Mouse (Mus musculus) lung, embryonic 14.5 days (tissue): Measurements from ENCODE around the gene Rnpepl1. TPM values are rescaled to one million over a fixed set of nuclear protein-coding genes. Genes with fewer than 3 reads are reported as not detected.

Source experiments
- ATAC-seq: fragments of 200-750 bp; cut with Nextera tagmentation; 2 replicates; pipeline ENCODE4 v1.8.0; 2017; ENCODE audit warnings: mild to moderate bottlenecking, moderate TSS enrichment, moderate library complexity; ENCODE audit not compliant: insufficient read depth
- DNase-seq: peaks from one replicate; pipeline ENCODE4 v3.0.0-alpha.2; 2015
- H3K27ac ChIP-seq: fragments of 300-500 bp; sonication (generic); 2 replicates; pipeline ENCODE4 v1.5.1; 2014; ENCODE audit warnings: low read depth, mild to moderate bottlenecking, moderate library complexity
- H3K27me3 ChIP-seq: fragments of 300-500 bp; sonication (generic); 2 replicates; pipeline ENCODE4 v1.6.1; 2014; ENCODE audit warnings: low read length, control low read depth; ENCODE audit not compliant: insufficient read depth
- H3K36me3 ChIP-seq: fragments of 300-500 bp; sonication (generic); 2 replicates; pipeline ENCODE4 v1.6.1; 2014; ENCODE audit warnings: control low read depth; ENCODE audit not compliant: insufficient read depth
- H3K4me1 ChIP-seq: fragments of 300-500 bp; sonication (generic); 2 replicates; pipeline ENCODE4 v1.6.1; 2014; ENCODE audit warnings: antibody characterized with exemption, control low read depth; ENCODE audit not compliant: insufficient read depth
- H3K4me2 ChIP-seq: fragments of 300-500 bp; sonication (generic); 2 replicates; pipeline ENCODE4 v1.6.1; 2014; ENCODE audit warnings: mild to moderate bottlenecking
- H3K4me3 ChIP-seq: fragments of 300-500 bp; sonication (generic); 2 replicates; pipeline ENCODE4 v1.5.1; 2014; ENCODE audit warnings: low read depth, low read length
- H3K9ac ChIP-seq: fragments of 300-500 bp; sonication (generic); 2 replicates; pipeline ENCODE4 v1.6.1; 2014
- H3K9me3 ChIP-seq: fragments of 300-500 bp; sonication (generic); 2 replicates; pipeline ENCODE4 v1.6.1; 2016; ENCODE audit warnings: low read depth, low read length, control low read depth
- CTCF ChIP-seq: IDR thresholded peaks from 2 replicates; pipeline ENCODE4 v1.5.1; 2016; ENCODE audit warnings: antibody characterized with exemption, low read depth
- WGBS: fragments of 180-500 bp; shearing (Covaris S2); extraction: QIAGEN DNeasy Blood & Tissue Kit; methylation state at CpG from one replicate; pipeline ENCODE4 v1.1.7; 2014; 5-methylcytosine and 5-hydroxymethylcytosine counted together
- polyA plus RNA-seq: library from polyadenylated mRNA; unstranded; fragments of >200 nt; fragmentation: Nextera tagmentation; extraction: Ambion mirVana; gene quantifications from 2 replicates; pipeline ENCODE4 v1.2.1, GENCODE M21; 2014

Rnpepl1 gene
- polyA plus RNA-seq, 1 experiment from 2014 or later, result 43.3 TPM

DNA sequence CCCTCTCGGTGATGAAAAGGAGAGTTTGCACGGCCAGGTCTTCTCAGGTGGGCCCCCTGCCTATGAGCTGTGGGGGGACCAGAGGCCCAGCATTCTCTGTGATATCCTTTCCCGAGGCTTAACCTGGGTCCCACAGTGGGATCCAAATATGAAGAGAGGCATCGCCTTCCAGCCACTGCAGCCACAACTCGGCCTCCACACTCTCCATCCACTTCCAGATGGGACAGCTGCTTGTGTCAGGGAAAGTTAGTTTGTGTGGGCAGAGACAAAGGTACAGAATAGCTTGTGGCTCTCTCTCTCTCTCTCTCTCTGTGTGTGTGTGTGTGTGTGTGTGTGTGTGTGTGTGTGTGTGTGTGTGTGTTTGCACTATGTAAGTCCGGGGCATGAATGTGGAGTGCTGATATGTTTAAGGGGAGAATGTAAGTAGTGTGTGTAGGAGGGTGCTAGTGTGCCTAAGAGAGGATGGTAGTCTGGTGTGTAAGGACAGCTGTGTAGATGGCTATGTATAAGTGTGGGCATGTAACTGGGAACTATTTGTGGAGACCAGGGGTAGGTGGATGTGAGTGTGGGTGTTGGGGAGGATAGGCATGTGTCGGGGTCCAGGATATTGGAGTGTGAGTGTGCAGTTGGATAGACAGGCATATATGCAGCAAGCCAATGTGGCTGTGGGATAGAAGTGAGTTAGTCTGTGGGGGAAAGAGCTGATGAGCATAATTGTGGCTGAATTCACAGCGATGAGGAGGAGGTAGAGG is 35.0 kb upstream of the Rnpepl1 start:
- H3K4me1 ChIP-seq, result no peaks in the 10 kb centered on the region
- 76% methylated on average over 8 of the region's 8 CpGs for WGBS
- no peak overlapping the region for H3K4me3 ChIP-seq
- H3K27ac ChIP-seq, result no peak overlapping the region
- ATAC-seq (no peak), DNase-seq (no peak)
- no peaks in the 10 kb centered on the region for H3K9me3 ChIP-seq
- no peak overlapping the region for H3K9ac ChIP-seq
- H3K27me3 ChIP-seq, result no peaks in the 10 kb centered on the region
- H3K4me2 ChIP-seq, result no peak overlapping the region
- TF ChIP-seq CTCF, result no peak
- H3K36me3 ChIP-seq, result no peaks in the 10 kb centered on the region

DNA sequence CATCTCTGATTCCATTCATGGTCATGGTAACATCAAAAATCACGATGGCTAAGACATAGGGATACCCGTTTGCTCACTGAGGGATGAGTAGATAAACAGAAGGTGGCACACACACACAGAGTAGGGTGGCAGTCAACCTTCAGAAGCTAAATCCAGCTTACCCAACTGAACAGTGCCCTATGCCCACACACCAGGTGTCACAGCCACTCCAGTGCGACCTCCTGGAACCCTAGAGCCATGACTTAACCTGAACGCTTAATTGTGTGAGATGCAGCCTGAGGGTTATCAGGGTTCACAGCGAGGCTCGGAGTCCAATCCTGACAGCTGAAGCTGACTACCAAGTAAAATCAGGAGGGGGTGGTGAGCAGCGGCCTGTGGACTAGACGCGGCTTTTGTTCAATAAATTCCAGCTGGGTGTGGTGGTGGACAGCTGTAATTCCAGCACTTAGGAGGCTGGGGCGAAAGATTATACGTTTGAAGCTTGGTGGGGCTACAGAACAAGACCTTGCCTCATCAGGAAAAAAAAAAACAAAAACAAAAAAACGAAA is 33.1 kb upstream of the Rnpepl1 start:
- no peaks in the 10 kb centered on the region for H3K9me3 ChIP-seq
- H3K27ac ChIP-seq, result no peak overlapping the region
- DNase-seq, result no peak
- ATAC-seq, result no peak
- no peak overlapping the region for H3K4me2 ChIP-seq
- H3K9ac ChIP-seq, result no peak overlapping the region
- 56% methylated on average over 12 of the region's 12 CpGs for WGBS
- no peak overlapping the region for H3K4me3 ChIP-seq
- no peaks in the 10 kb centered on the region for H3K27me3 ChIP-seq
- H3K4me1 ChIP-seq, result no peaks in the 10 kb centered on the region
- TF ChIP-seq CTCF, result no peak
- H3K36me3 ChIP-seq, result no peaks in the 10 kb centered on the region

DNA sequence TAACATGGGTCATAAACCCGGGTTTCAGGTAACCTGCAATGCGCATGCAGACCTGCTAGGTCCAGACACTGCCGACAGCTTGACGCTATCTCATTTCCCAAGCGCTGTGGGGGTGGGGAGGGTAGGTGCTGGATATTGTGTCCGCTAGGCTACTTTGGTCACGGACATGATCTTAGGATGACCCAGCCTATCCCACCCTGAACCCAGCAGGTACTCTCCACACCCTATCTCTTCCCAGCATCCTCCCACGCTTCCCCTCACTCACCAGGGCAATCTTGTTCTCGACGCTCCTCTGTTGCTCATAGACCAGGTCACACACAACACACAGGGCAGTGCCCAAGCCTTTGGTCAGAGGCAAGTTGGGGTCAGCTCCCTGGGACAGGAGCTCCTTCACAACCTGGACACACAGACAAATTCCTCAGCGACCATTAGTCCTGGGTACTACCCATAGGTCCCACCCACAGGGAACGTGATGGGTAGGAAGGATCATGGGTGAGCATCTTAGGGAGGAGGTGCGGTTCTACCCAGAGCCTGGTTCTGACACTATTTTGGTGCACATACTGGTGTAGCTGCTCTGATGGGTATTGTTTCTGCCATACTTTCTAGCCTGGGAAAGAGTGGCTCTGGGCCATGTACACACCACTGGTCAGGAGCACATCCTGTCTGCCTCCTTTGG is 32.4 kb upstream of the Rnpepl1 start:
- no peak overlapping the region for H3K9ac ChIP-seq
- H3K4me1 ChIP-seq, result no peaks in the 10 kb centered on the region
- no peak overlapping the region for H3K27ac ChIP-seq
- H3K9me3 ChIP-seq, result no peaks in the 10 kb centered on the region
- WGBS, result 74% methylated on average over 13 of the region's 13 CpGs
- no peak overlapping the region for H3K4me3 ChIP-seq
- no peak for ATAC-seq
- no peak for TF ChIP-seq CTCF
- H3K4me2 ChIP-seq, result no peak overlapping the region
- DNase-seq, result no peak
- no peaks in the 10 kb centered on the region for H3K27me3 ChIP-seq
- H3K36me3 ChIP-seq, result no peaks in the 10 kb centered on the region

DNA sequence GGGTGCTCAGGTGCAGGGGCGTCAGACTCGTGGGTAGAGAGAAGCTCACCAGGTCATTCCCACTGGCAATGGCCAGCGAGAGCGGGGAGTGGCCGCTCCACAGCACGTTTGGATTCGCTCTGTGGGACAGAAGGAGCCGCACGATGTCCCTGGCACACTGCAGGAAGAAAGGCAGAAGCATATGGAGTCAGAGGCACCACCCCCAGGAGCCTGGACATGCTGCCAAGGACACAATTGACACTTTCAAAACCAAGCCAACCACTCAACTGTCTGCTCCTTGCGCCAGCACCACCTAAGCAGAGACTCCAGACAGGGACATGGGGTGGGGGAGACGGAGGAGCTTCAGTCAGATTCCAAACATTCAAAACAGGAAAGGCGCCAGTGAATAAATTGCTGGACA is 31.3 kb upstream of the Rnpepl1 start:
- TF ChIP-seq CTCF, result no peak
- WGBS, result 88% methylated on average over 12 of the region's 12 CpGs

GRCm38 (mm10) chr1:92880101-92880500 is 30.5 kb upstream of the Rnpepl1 start:
- no peaks in the 10 kb centered on the region for H3K27me3 ChIP-seq

More for the DNA sequence above, 31.3 kb upstream of the Rnpepl1 start:
- H3K4me1 ChIP-seq, result no peaks in the 10 kb centered on the region
- DNase-seq (no peak), ATAC-seq (no peak)
- no peak overlapping the region for H3K9ac ChIP-seq
- no peak overlapping the region for H3K27ac ChIP-seq
- no peaks in the 10 kb centered on the region for H3K36me3 ChIP-seq
- no peaks in the 10 kb centered on the region for H3K9me3 ChIP-seq
- H3K4me3 ChIP-seq, result no peak overlapping the region
- no peaks in the 10 kb centered on the region for H3K27me3 ChIP-seq
- H3K4me2 ChIP-seq, result no peak overlapping the region

GRCm38 (mm10) chr1:92881982-92882381 is 28.6 kb upstream of the Rnpepl1 start:
- H3K9ac ChIP-seq, result no peak overlapping the region
- no peak for ATAC-seq
- H3K4me3 ChIP-seq, result no peak overlapping the region
- no peak for TF ChIP-seq CTCF
- no peaks in the 10 kb centered on the region for H3K4me1 ChIP-seq
- H3K36me3 ChIP-seq, result no peaks in the 10 kb centered on the region
- 77% methylated on average over 6 of the region's 6 CpGs for WGBS
- H3K27ac ChIP-seq, result no peak overlapping the region
- no peak overlapping the region for H3K4me2 ChIP-seq
- H3K9me3 ChIP-seq, result no peaks in the 10 kb centered on the region
- H3K27me3 ChIP-seq, result no peaks in the 10 kb centered on the region
- DNase-seq, result no peak

More at GRCm38 (mm10) chr1:92880101-92880500, 30.5 kb upstream of the Rnpepl1 start:
- DNase-seq (no peak), ATAC-seq (no peak)
- no peak overlapping the region for H3K4me2 ChIP-seq
- no peak overlapping the region for H3K4me3 ChIP-seq
- no peak overlapping the region for H3K27ac ChIP-seq
- 68% methylated on average over 5 of the region's 5 CpGs for WGBS
- no peak for TF ChIP-seq CTCF
- H3K9me3 ChIP-seq, result no peaks in the 10 kb centered on the region
- H3K36me3 ChIP-seq, result no peaks in the 10 kb centered on the region
- H3K9ac ChIP-seq, result no peak overlapping the region; the same call in 1 of the 2 replicates
- no peaks in the 10 kb centered on the region for H3K4me1 ChIP-seq
